Mouse (Mus musculus): ENCODE results near the gene Morn2.
A peak's percentile ranks its signal among the peaks of the same experiment; 100 is the strongest.
"Not testable (repeated sequence)": the region's sequence is repeated elsewhere in the genome, so short reads cannot be mapped to it uniquely, and the experiment has no call there.

The Morn2 gene

GRCm38 (mm10) chr17:80290074-80290657, at the start of gene Morn2, which contains the start of gene Dhx57:
Morn2 (plus strand) TSS chr17:80290203.
Dhx57 (minus strand) TSS chr17:80290476.
- DNase-seq (ENCODE audit: low read depth, low spot score): peak; percentile 97

- no peak for DNase-seq (ENCODE audit: low read depth, low spot score)
Measured at GRCm38 (mm10) chr17:80241594-80241993, 48.4 kb upstream of the Morn2 start.

GRCm38 (mm10) chr17:80243116-80243515, 46.9 kb upstream of the Morn2 start:
- DNase-seq (ENCODE audit: low read depth, low spot score): no peak

GRCm38 (mm10) chr17:80252757-80253525, 37.1 kb upstream of the Morn2 start:
- DNase-seq (ENCODE audit: low read depth, low spot score): no peak

- peak; percentile 47 for DNase-seq (ENCODE audit: low read depth, low spot score)
Measured at GRCm38 (mm10) chr17:80254421-80254820, 35.6 kb upstream of the Morn2 start.

- peak; percentile 98 for DNase-seq (ENCODE audit: low read depth, low spot score)
Measured at GRCm38 (mm10) chr17:80255208-80255607, 34.8 kb upstream of the Morn2 start.

- no peak for DNase-seq (ENCODE audit: low read depth, low spot score)
Measured at GRCm38 (mm10) chr17:80267065-80267464, 22.9 kb upstream of the Morn2 start.

- no peak for DNase-seq (ENCODE audit: low read depth, low spot score)
Measured at GRCm38 (mm10) chr17:80268151-80268550, 21.9 kb upstream of the Morn2 start.

GRCm38 (mm10) chr17:80270622-80271021, 19.4 kb upstream of the Morn2 start:
- not testable (repeated sequence) for DNase-seq (ENCODE audit: low read depth, low spot score)

GRCm38 (mm10) chr17:80278255-80278654, 11.7 kb upstream of the Morn2 start:
- no peak for DNase-seq (ENCODE audit: low read depth, low spot score)

GRCm38 (mm10) chr17:80279340-80280070, 10.5 kb upstream of the Morn2 start:
- no peak for DNase-seq (ENCODE audit: low read depth, low spot score)

GRCm38 (mm10) chr17:80284446-80284845, 5.6 kb upstream of the Morn2 start:
- no peak for DNase-seq (ENCODE audit: low read depth, low spot score)

- no peak for DNase-seq (ENCODE audit: low read depth, low spot score)
Measured at GRCm38 (mm10) chr17:80288012-80288411, 2.0 kb upstream of the Morn2 start.

- DNase-seq (ENCODE audit: low read depth, low spot score): peak; percentile 65
Measured at GRCm38 (mm10) chr17:80289280-80290073, 526 bp upstream of the Morn2 start.

- DNase-seq (ENCODE audit: low read depth, low spot score): peak; percentile 88
Measured at GRCm38 (mm10) chr17:80291148-80291547, 1.1 kb downstream of the Morn2 start.

GRCm38 (mm10) chr17:80295258-80295657, 5.3 kb downstream of the Morn2 start:
- DNase-seq (ENCODE audit: low read depth, low spot score): no peak

- DNase-seq (ENCODE audit: low read depth, low spot score): no peak
Measured at GRCm38 (mm10) chr17:80298844-80299243, 8.8 kb downstream of the Morn2 start.

- DNase-seq (ENCODE audit: low read depth, low spot score): no peak
Measured at GRCm38 (mm10) chr17:80307251-80307650, 17.2 kb downstream of the Morn2 start, which contains the start of gene Arhgef33. Arhgef33 (plus strand) TSS chr17:80307407.

GRCm38 (mm10) chr17:80311761-80312160, 21.8 kb downstream of the Morn2 start:
- peak; percentile 18 for DNase-seq (ENCODE audit: low read depth, low spot score)

GRCm38 (mm10) chr17:80312405-80312804, 22.4 kb downstream of the Morn2 start:
- DNase-seq (ENCODE audit: low read depth, low spot score): no peak

GRCm38 (mm10) chr17:80322228-80322627, 32.2 kb downstream of the Morn2 start:
- no peak for DNase-seq (ENCODE audit: low read depth, low spot score)
